ENCODE assay signal across 8 mouse cellular contexts in genomic region chr15:9748359-9749102, GRCm38 (mm10). TPM values are rescaled to one million over a fixed set of nuclear protein-coding genes. Genes with fewer than 3 reads are reported as not detected.
DNase-seq lines count a peak whose midpoint lies in the region; ATAC-seq lines count a peak whose summit lies in the region.

Gene Spef2 (minus strand): TSS chr15:9748868.

- no peaks in the 10 kb centered on the region for H3K9me3 ChIP-seq in intestine, embryonic 16.5 days (ENCODE audit: control insufficient read depth, low read length)

- intact Hi-C loops in left cerebral cortex, postnatal 14 days (cut with DNase I), result no loop called here

- peak; percentile 70 for DNase-seq in adrenal gland, adult 8-10 months
- DNase-seq in embryo, embryonic 10.5 days (ENCODE audit: low spot score), result peak; percentile 86
- peak; percentile 59 to 65 for DNase-seq in left cerebral cortex, postnatal 14 days (ENCODE audit: low spot score in 2 of 2)
- DNase-seq in right cerebral cortex, postnatal 25 days, result peak; percentile 31
- DNase-seq in urinary bladder, postnatal 4 days (ENCODE audit: low spot score in 2 of 2), result peak; percentile 28 to 64

- H3K4me1 ChIP-seq in intestine, embryonic 16.5 days (ENCODE audit: control insufficient read depth, insufficient read depth, low read length), result no peaks in the 10 kb centered on the region

- no peaks in the 10 kb centered on the region for H3K36me3 ChIP-seq in intestine, embryonic 16.5 days (ENCODE audit: control insufficient read depth, insufficient read depth, low read length)

- H3K9ac ChIP-seq in intestine, embryonic 16.5 days (ENCODE audit: low read depth, low read length), result no peak within 1 kb of the TSS

- H3K27ac ChIP-seq in intestine, embryonic 16.5 days (ENCODE audit: low read length), result no peak within 1 kb of the TSS

- H3K4me2 ChIP-seq in intestine, embryonic 16.5 days (ENCODE audit: low read depth, low read length), result 0 out of 2 replicates have a peak within 1 kb of the TSS, but pooled peaks have one; percentile 34

- ATAC-seq in granulocyte monocyte progenitor cell, adult 5-6 weeks (replicated peaks; ENCODE audit: poor library complexity, severe bottlenecking), result peak; percentile 76
- peak; percentile 85 for ATAC-seq in intestine, embryonic 16.5 days
- ATAC-seq in megakaryocyte progenitor cell, adult 5-6 weeks (replicated peaks; ENCODE audit: poor library complexity), result peak; percentile 89

- peak within 1 kb of the TSS; percentile 29; the same call in 1 of the 2 replicates for H3K4me3 ChIP-seq in intestine, embryonic 16.5 days (ENCODE audit: low read length)

- 26% methylated on average over 16 of the region's 16 CpGs for WGBS in intestine, embryonic 16.5 days

- H3K27me3 ChIP-seq in intestine, embryonic 16.5 days (replicated peaks; ENCODE audit: control insufficient read depth, insufficient read depth, low read length), result no peaks in the 10 kb centered on the region

RNA-seq across cellular contexts. Expression of gene Spef2, which starts in this region (rescaled TPM):
- total RNA-seq in adrenal gland, adult 8-10 months (2022), result under 1 TPM; 0.59 to 0.74 (median 0.65) TPM
- total RNA-seq in granulocyte monocyte progenitor cell, adult 5-6 weeks (2014; fragmentation: Nextera tagmentation), result 4.9 TPM in 1 of 2 replicates, not detected in the other
- total RNA-seq in granulocyte monocyte progenitor cell, adult 5-6 weeks (2017), result 2.4 and 2.8 TPM in 2 replicates
- 0.06 and 0.15 TPM in 2 replicates for polyA plus RNA-seq in intestine, embryonic 16.5 days (2015; fragmentation: Nextera tagmentation; extraction: Ambion mirVana)
- total RNA-seq in left cerebral cortex, postnatal 14 days (2021), result under 1 TPM; 0.70 to 0.72 TPM
- total RNA-seq in megakaryocyte progenitor cell, adult 5-6 weeks (2015), result 0.32 and 1.0 TPM in 2 replicates
- total RNA-seq in megakaryocyte progenitor cell, adult 5-6 weeks (2017), result 0.12 and 0.37 TPM in 2 replicates

Comparison
In these comparisons a context has a peak if more than half of its experiments do, and no peak if none do; other contexts are left out.
1. Peak in DNase-seq in adrenal gland, adult 8-10 months; RNA of the gene not detected or under 1 TPM.
2. Peak in ATAC-seq, H3K4me3 ChIP-seq and H3K4me2 ChIP-seq in intestine, embryonic 16.5 days; RNA of the gene not detected or under 1 TPM.
3. Peak in DNase-seq in left cerebral cortex, postnatal 14 days; RNA of the gene not detected or under 1 TPM.
4. DNase-seq: peak in every context shown above with its lines; median percentile 86 in embryo, embryonic 10.5 days; 70 in adrenal gland, adult 8-10 months; 62 in left cerebral cortex, postnatal 14 days; 46 in urinary bladder, postnatal 4 days; 31 in right cerebral cortex, postnatal 25 days.